Mouse (Mus musculus) myocyte (in vitro differentiated cells): ENCODE results near the gene Tnni2. TPM values are rescaled to one million over a fixed set of nuclear protein-coding genes. Genes with fewer than 3 reads are reported as not detected.

Source experiments
- H3K27me3 ChIP-seq: one replicate; pipeline ENCODE4 v1.6.1; 2011; ENCODE audit not compliant: control insufficient read depth, insufficient read depth, insufficient read length
- H3K36me3 ChIP-seq: one replicate; pipeline ENCODE4 v1.6.1; 2011; ENCODE audit not compliant: control insufficient read depth, insufficient read depth
- H3K4me2 ChIP-seq: one replicate; pipeline ENCODE4 v1.6.1; 2011; ENCODE audit warnings: low read depth, control low read depth
- H3K4me3 ChIP-seq: one replicate; pipeline ENCODE4 v1.5.1; 2011; ENCODE audit warnings: mild to moderate bottlenecking, control low read depth, moderate library complexity
- H3K79me2 ChIP-seq: one replicate; pipeline ENCODE4 v1.6.1; 2011; ENCODE audit not compliant: control insufficient read depth, insufficient read depth
- H3ac ChIP-seq: one replicate; pipeline ENCODE4 v1.6.1; 2011; ENCODE audit not compliant: control insufficient read depth, insufficient read length
- CEBPB ChIP-seq: IDR thresholded peaks from 2 replicates; pipeline ENCODE4 v1.6.1; 2011; ENCODE audit warnings: mild to moderate bottlenecking, moderate library complexity; ENCODE audit not compliant: poor library complexity, insufficient read depth, severe bottlenecking
- E2F4 ChIP-seq: IDR thresholded peaks from one replicate; pipeline ENCODE4 v1.6.1; 2011; ENCODE audit warnings: mild to moderate bottlenecking, control low read depth, moderate library complexity; ENCODE audit not compliant: insufficient read depth
- MAX ChIP-seq: IDR thresholded peaks from one replicate; pipeline ENCODE4 v1.6.1; 2011; ENCODE audit warnings: low read depth, mild to moderate bottlenecking, control low read depth
- MYOD1 ChIP-seq, 3 experiments: IDR thresholded peaks; one replicate each; pipeline ENCODE4 v1.6.1; 2011; ENCODE audit warnings: control low read depth in 2 of 3, low read depth in 2 of 3, mild to moderate bottlenecking in 2 of 3, moderate library complexity in 1 of 3; ENCODE audit not compliant: insufficient read length in 2 of 3, control insufficient read depth in 1 of 3
- MYOG ChIP-seq, 3 experiments: IDR thresholded peaks; one replicate each; pipeline ENCODE4 v1.6.1; 2011; ENCODE audit warnings: control low read depth in 2 of 3, low read depth in 2 of 3, mild to moderate bottlenecking in 2 of 3; ENCODE audit not compliant: insufficient read length in 2 of 3, control insufficient read depth in 1 of 3, insufficient read depth in 1 of 3
- POLR2A ChIP-seq: IDR thresholded peaks from one replicate; pipeline ENCODE4 v1.6.1; 2011; ENCODE audit warnings: low read depth, mild to moderate bottlenecking, control low read depth, moderate library complexity; ENCODE audit not compliant: insufficient read length
- POLR2AphosphoS2 ChIP-seq: IDR thresholded peaks from one replicate; pipeline ENCODE4 v1.6.1; 2011; ENCODE audit warnings: low read depth, control low read depth; ENCODE audit not compliant: insufficient read length
- REST ChIP-seq: IDR thresholded peaks from one replicate; pipeline ENCODE4 v1.6.1; 2011; ENCODE audit warnings: mild to moderate bottlenecking, control low read depth, moderate library complexity; ENCODE audit not compliant: insufficient read depth, insufficient read length
- SRF ChIP-seq: IDR thresholded peaks from one replicate; pipeline ENCODE4 v1.6.1; 2011; ENCODE audit warnings: low read depth; ENCODE audit not compliant: control insufficient read depth, insufficient read length
- TCF12 ChIP-seq: IDR thresholded peaks from one replicate; pipeline ENCODE4 v1.6.1; 2011; ENCODE audit warnings: mild to moderate bottlenecking, control low read depth; ENCODE audit not compliant: poor library complexity, insufficient read depth, severe bottlenecking
- TCF3 ChIP-seq: IDR thresholded peaks from one replicate; pipeline ENCODE4 v1.6.1; 2011; ENCODE audit warnings: low read depth, control low read depth; ENCODE audit not compliant: insufficient read length
- USF1 ChIP-seq: IDR thresholded peaks from one replicate; pipeline ENCODE4 v1.6.1; 2011; ENCODE audit warnings: low read depth, mild to moderate bottlenecking, control low read depth, moderate library complexity
- polyA plus RNA-seq: library from polyadenylated mRNA; unstranded; fragments of >200 nt; fragmentation: generic; extraction: Trizol; gene quantifications from one replicate; pipeline ENCODE4 v1.2.1, GENCODE M21; 2012; ENCODE audit warnings: missing spikeins

The Tnni2 gene
- polyA plus RNA-seq, 1 experiment: 3,238 TPM

DNA sequence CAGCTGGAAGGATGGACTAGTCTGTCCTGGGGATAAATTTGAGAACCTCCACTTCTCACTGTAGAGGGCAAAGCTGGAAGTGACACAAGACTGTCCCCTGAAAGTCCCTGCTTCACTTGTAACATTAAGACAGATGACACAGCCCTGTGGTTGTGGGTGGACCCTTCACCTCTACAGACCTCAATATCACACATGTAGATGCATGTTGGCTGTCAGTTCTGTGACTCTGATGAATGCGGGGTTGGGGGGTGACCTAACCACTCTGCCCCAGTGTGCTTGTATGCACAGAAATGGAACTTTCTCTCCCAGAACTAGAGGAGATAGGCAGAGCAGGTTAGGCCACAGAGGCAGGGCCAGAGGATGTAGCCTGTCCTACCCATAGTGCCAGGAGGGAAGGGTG, 45.0 kb upstream of the Tnni2 start:
- H3K4me3 ChIP-seq: no peak overlapping the region
- TF ChIP-seq MYOD1 (IDR thresholded peaks at IDR 0.05; ENCODE audit: control insufficient read depth in 1 of 3, insufficient read length in 2 of 3, low read depth in 2 of 3) (no peak), POLR2A (no peak), CEBPB (no peak), TCF3 (no peak), TCF12 (no peak)
- H3K4me2 ChIP-seq: no peak overlapping the region

DNA sequence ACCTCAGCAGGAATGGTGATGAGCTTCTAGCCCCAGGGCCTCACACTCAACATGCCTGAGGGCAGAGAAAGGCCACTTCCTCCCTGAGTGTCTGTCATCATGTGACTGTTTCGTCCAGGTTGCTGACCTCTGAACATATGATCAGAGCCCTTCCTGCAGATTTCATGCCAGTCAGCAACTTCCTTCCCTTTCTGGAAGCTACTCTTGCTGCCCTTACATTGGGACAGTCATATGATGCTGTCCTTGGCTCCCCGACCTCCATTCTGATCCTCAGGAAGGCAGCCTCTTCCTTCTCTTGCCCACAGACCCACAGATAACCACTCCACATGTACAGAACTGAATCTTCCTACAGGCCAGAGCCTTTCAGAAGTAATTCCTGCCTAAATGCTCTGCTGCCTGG, 43.6 kb upstream of the Tnni2 start:
- TF ChIP-seq TCF12 (no peak), REST (no peak), MYOD1 (IDR thresholded peaks at IDR 0.05; ENCODE audit: control insufficient read depth in 1 of 3, insufficient read length in 2 of 3, low read depth in 2 of 3) (no peak), TCF3 (no peak)
- no peaks in the 10 kb centered on the region for H3K79me2 ChIP-seq
- no peak overlapping the region for H3ac ChIP-seq
- no peak overlapping the region for H3K4me2 ChIP-seq
- no peaks in the 10 kb centered on the region for H3K27me3 ChIP-seq
- H3K4me3 ChIP-seq: no peak overlapping the region
- H3K36me3 ChIP-seq: no peaks in the 10 kb centered on the region

More for the DNA sequence above, 45.0 kb upstream of the Tnni2 start:
- Histone ChIP-seq H3ac (no peak overlapping the region), H3K79me2 (no peaks in the 10 kb centered on the region), H3K36me3 (no peaks in the 10 kb centered on the region), H3K27me3 (no peaks in the 10 kb centered on the region)

DNA sequence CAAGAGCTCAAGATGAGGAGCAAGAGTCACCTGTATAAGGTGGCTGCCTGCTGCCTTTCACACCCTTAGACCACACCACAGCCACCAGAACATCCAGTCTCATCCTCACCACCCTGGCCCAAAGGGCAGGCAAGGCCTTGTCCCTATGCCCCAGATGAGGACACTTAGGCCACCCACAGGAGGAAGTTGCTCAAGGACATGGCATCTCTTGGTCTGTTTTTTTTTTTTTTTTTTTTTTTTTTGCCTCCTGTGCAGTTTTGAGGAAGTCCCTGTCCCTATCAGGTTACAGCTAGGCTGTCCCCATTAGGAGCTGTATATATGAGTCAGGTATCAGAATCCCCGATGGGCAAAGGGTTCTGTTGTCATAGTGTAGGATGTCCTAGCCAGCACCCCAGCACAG, 42.4 kb upstream of the Tnni2 start:
- no peak overlapping the region for H3K4me3 ChIP-seq
- TF ChIP-seq MYOD1 (IDR thresholded peaks at IDR 0.05; ENCODE audit: control insufficient read depth in 1 of 3, insufficient read length in 2 of 3, low read depth in 2 of 3): no peak
- no peak for TF ChIP-seq CEBPB
- TF ChIP-seq POLR2AphosphoS2: no peak
- no peak for TF ChIP-seq MAX
- no peak for TF ChIP-seq MYOG (IDR thresholded peaks at IDR 0.05; ENCODE audit: control insufficient read depth in 1 of 3, insufficient read depth in 1 of 3, insufficient read length in 2 of 3, low read depth in 2 of 3)
- no peak for TF ChIP-seq TCF12
- no peak for TF ChIP-seq POLR2A
- no peak for TF ChIP-seq E2F4
- TF ChIP-seq SRF: no peak
- no peak for TF ChIP-seq REST
- TF ChIP-seq TCF3: no peak
- TF ChIP-seq USF1: no peak
- no peak overlapping the region for H3K4me2 ChIP-seq

DNA sequence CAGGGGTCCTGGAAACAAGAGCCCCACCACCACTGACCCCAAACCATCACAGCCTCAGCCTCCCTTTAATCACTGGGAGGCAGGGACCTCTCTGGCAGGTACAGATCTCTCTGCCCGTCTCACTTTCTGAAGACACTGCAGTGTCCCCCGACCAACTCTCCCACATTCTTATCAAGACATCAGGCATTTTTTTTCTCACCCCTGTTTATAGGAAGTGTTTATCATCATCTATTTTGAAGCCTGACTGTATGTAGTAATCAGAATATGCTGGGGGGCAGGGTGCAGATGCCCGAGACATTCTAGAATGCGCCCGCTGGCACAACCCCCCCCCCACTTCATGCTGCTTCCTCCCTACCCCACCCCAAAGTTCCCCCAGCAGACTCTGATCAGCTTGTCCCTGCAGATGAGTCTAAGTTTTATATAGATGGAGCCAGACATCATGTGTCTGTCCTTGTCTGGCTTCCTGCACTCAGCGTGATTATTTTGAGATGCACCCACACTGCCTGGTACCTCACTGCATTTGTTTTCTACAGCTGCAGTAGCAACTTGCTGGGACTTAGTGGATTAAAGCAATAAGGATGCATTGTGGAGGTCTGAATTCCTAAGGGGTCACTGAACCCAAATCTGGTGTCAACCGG, 41.4 kb upstream of the Tnni2 start:
- TF ChIP-seq TCF3: no peak
- TF ChIP-seq E2F4: no peak
- TF ChIP-seq MAX: no peak
- no peak for TF ChIP-seq POLR2A
- TF ChIP-seq SRF: no peak
- Histone ChIP-seq H3K27me3 (no peaks in the 10 kb centered on the region), H3K36me3 (no peaks in the 10 kb centered on the region), H3ac (no peak overlapping the region), H3K4me2 (no peak overlapping the region), H3K79me2 (no peaks in the 10 kb centered on the region), H3K4me3 (no peak overlapping the region)

More for the DNA sequence above, 42.4 kb upstream of the Tnni2 start:
- Histone ChIP-seq H3K36me3 (no peaks in the 10 kb centered on the region), H3ac (no peak overlapping the region), H3K79me2 (no peaks in the 10 kb centered on the region), H3K27me3 (no peaks in the 10 kb centered on the region)

DNA sequence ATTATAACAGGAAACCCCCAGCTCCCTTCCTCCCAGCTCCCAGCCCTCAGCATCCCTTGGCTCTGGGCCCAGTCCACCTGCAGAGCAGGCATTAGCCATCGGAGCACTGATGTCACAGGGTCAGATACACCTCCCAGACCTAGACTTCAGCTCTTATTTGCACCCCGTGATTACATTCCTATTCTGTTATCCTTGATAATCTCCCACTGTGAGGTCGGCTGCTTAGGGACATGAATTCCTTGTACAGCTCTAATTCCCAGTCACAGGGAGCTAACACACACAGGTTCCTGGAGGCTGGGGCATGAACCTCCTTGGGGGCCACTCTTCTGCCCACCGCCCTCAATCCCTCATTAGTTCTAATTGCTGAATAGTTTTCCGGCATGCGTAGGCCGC, 40.9 kb upstream of the Tnni2 start:
- H3K4me3 ChIP-seq: no peak overlapping the region
- no peaks in the 10 kb centered on the region for H3K27me3 ChIP-seq
- H3K4me2 ChIP-seq: no peak overlapping the region
- H3ac ChIP-seq: no peak overlapping the region
- no peaks in the 10 kb centered on the region for H3K36me3 ChIP-seq
- TF ChIP-seq TCF3 (no peak), MYOD1 (IDR thresholded peaks at IDR 0.05; ENCODE audit: control insufficient read depth in 1 of 3, insufficient read length in 2 of 3, low read depth in 2 of 3) (no peak), POLR2AphosphoS2 (no peak), SRF (no peak), CEBPB (no peak), E2F4 (no peak), MAX (no peak), REST (no peak), POLR2A (no peak), MYOG (IDR thresholded peaks at IDR 0.05; ENCODE audit: control insufficient read depth in 1 of 3, insufficient read depth in 1 of 3, insufficient read length in 2 of 3, low read depth in 2 of 3) (no peak), USF1 (no peak)
- H3K79me2 ChIP-seq: no peaks in the 10 kb centered on the region
